Mouse (Mus musculus) cortical plate, adult 2 months (tissue): ENCODE data around the gene Filip1l.

Source experiments
- CTCF ChIP-seq: fragments of 200-500 bp; IDR thresholded peaks from 2 replicates; pipeline ENCODE4 v1.5.1; 2011; ENCODE audit warnings: mild to moderate bottlenecking, control low read depth, low read length; ENCODE audit not compliant: insufficient read depth; ENCODE audit errors: extremely low read depth
- POLR2A ChIP-seq: fragments of 200-500 bp; IDR thresholded peaks from 2 replicates; pipeline ENCODE4 v1.6.1; 2011; ENCODE audit warnings: mild to moderate bottlenecking, low read length, control low read depth; ENCODE audit not compliant: insufficient read depth; ENCODE audit errors: extremely low read depth

GRCm38 (mm10) chr16:57412766-57413165 is 59.9 kb downstream of the Filip1l start:
- no peak for TF ChIP-seq CTCF
- no peak for TF ChIP-seq POLR2A
